Mouse (Mus musculus) fat pad, adult 2 months (tissue): ENCODE data around the gene Phactr4.

Experiments
- DNase-seq: peaks from one replicate; pipeline ENCODE4 v3.0.0-alpha.2; 2011; ENCODE audit warnings: low read depth, low spot score; ENCODE audit errors: extremely low read depth

Phactr4 gene

GRCm38 (mm10) chr4:132421923-132422782, at the start of gene Phactr4:
TSS of gene Phactr4 (minus strand) at chr4:132422489.
- no peak for DNase-seq

- DNase-seq = no peak
These were observed 47.6 kb upstream of the Phactr4 start for GRCm38 (mm10) chr4:132469873-132470272.

GRCm38 (mm10) chr4:132464255-132464613, 41.9 kb upstream of the Phactr4 start:
- no peak for DNase-seq

GRCm38 (mm10) chr4:132463430-132464254, 41.4 kb upstream of the Phactr4 start, which contains the start of gene Med18:
TSS of gene Med18 (minus strand) at chr4:132463921.
- DNase-seq = no peak

GRCm38 (mm10) chr4:132462836-132463235, 40.5 kb upstream of the Phactr4 start:
- no peak for DNase-seq

- no peak for DNase-seq
These were observed 37.9 kb upstream of the Phactr4 start for GRCm38 (mm10) chr4:132460225-132460624.

- DNase-seq = peak; percentile 95
These were observed 33.3 kb upstream of the Phactr4 start for GRCm38 (mm10) chr4:132455561-132455960.

- peak; percentile 96 for DNase-seq
These were observed 32.9 kb upstream of the Phactr4 start for GRCm38 (mm10) chr4:132455146-132455545.

GRCm38 (mm10) chr4:132454216-132454615, 31.9 kb upstream of the Phactr4 start:
- DNase-seq = no peak

GRCm38 (mm10) chr4:132449778-132450177, 27.5 kb upstream of the Phactr4 start:
- DNase-seq = no peak

- no peak for DNase-seq
These were observed 23.8 kb upstream of the Phactr4 start for GRCm38 (mm10) chr4:132446105-132446504.

- DNase-seq = no peak
These were observed 22.2 kb upstream of the Phactr4 start for GRCm38 (mm10) chr4:132444516-132444915.

- no peak for DNase-seq
These were observed 15.6 kb upstream of the Phactr4 start for GRCm38 (mm10) chr4:132437857-132438256.

- DNase-seq = no peak
These were observed 10.6 kb upstream of the Phactr4 start for GRCm38 (mm10) chr4:132432717-132433372.

GRCm38 (mm10) chr4:132428022-132428542, 5.8 kb upstream of the Phactr4 start:
- DNase-seq = peak; percentile 90

- no peak for DNase-seq
These were observed 5.2 kb upstream of the Phactr4 start for GRCm38 (mm10) chr4:132427493-132427892.

GRCm38 (mm10) chr4:132426021-132426420, 3.7 kb upstream of the Phactr4 start:
- DNase-seq = no peak

GRCm38 (mm10) chr4:132424765-132425164, 2.5 kb upstream of the Phactr4 start:
- DNase-seq = no peak

- no peak for DNase-seq
These were observed 750 bp downstream of the Phactr4 start for GRCm38 (mm10) chr4:132421556-132421922.

GRCm38 (mm10) chr4:132420471-132420870, 1.8 kb downstream of the Phactr4 start:
- no peak for DNase-seq

GRCm38 (mm10) chr4:132415966-132416365, 6.3 kb downstream of the Phactr4 start:
- DNase-seq = no peak
